Mouse (Mus musculus): ENCODE data around the gene Gm20388.

- no peak for TF ChIP-seq CTCF (IDR thresholded peaks at IDR 0.05; ENCODE audit: low read depth, low read length)
- TF ChIP-seq TAL1 (conservative IDR thresholded peaks at IDR 0.05; ENCODE audit: low read depth, low read length), result no peak
- TF ChIP-seq GATA1 (IDR thresholded peaks at IDR 0.05; ENCODE audit: borderline replicate concordance, low read length), result no peak
- no peak for TF ChIP-seq GATA2 (IDR thresholded peaks at IDR 0.05; ENCODE audit: borderline replicate concordance, low read depth, low read length)
These were observed 1038.2 kb downstream of the Gm20388 start for GRCm38 (mm10) chr8:120948620-120949491.

All from G1E (cell line).